Mouse (Mus musculus): Measurements from ENCODE around the gene Wwp2.

GRCm38 (mm10) chr8:107473369-107473768, 37.2 kb downstream of the Wwp2 start:
- TF ChIP-seq MAFK (IDR thresholded peaks at IDR 0.05; ENCODE audit: insufficient read depth, low read depth, low read length) (no peak), HCFC1 (IDR thresholded peaks at IDR 0.05; ENCODE audit: borderline replicate concordance, insufficient read depth, low read length) (no peak), ZC3H11A (IDR thresholded peaks at IDR 0.05; ENCODE audit: borderline replicate concordance, low read depth, low read length) (no peak), ZNF384 (IDR thresholded peaks at IDR 0.05; ENCODE audit: low read depth, low read length) (no peak)

All from ES-E14 (cell line).